Mouse (Mus musculus): ENCODE results near the gene Zfp955b. TPM values are rescaled to one million over a fixed set of nuclear protein-coding genes. Genes with fewer than 3 reads are reported as not detected.

Zfp955b gene
- 3.2 TPM for polyA plus RNA-seq (2017; shearing (Covaris generic))

GRCm38 (mm10) chr17:33289039-33289875 is at the start of gene Zfp955b:
TSS of gene Zfp955b (plus strand) at chr17:33289544.

GRCm38 (mm10) chr17:33254530-33255318 is 34.6 kb upstream of the Zfp955b start, which contains the start of gene Zfp955a:
TSS of gene Zfp955a (minus strand) at chr17:33255145.

GRCm38 (mm10) chr17:33264376-33264775 is 25.0 kb upstream of the Zfp955b start, which contains the start of gene Olfr63:
TSS of gene Olfr63 (plus strand) at chr17:33264676.

Other genes starting within 250 kb of the Zfp955b start
- gene 4921501E09Rik, start 221.5 kb upstream of the Zfp955b start, polyA plus RNA-seq (2017; shearing (Covaris generic)), result not detected
- 0.74 TPM for gene Zfp563, start 200.2 kb upstream of the Zfp955b start, polyA plus RNA-seq (2017; shearing (Covaris generic))
- gene Morc2b, start 149.9 kb upstream of the Zfp955b start, polyA plus RNA-seq (2017; shearing (Covaris generic)), result 0.20 TPM
- not detected for gene Olfr55, start 121.1 kb upstream of the Zfp955b start, polyA plus RNA-seq (2017; shearing (Covaris generic))
- gene Olfr239, start 98.2 kb upstream of the Zfp955b start, polyA plus RNA-seq (2017; shearing (Covaris generic)), result not detected
- gene Olfr1564, start 67.9 kb upstream of the Zfp955b start, polyA plus RNA-seq (2017; shearing (Covaris generic)), result not detected
- gene Zfp955a, start 34.4 kb upstream of the Zfp955b start, polyA plus RNA-seq (2017; shearing (Covaris generic)), result 8.4 TPM
- not detected for gene Olfr63, start 24.9 kb upstream of the Zfp955b start, polyA plus RNA-seq (2017; shearing (Covaris generic))
- gene Zfp81, start 69.3 kb downstream of the Zfp955b start, polyA plus RNA-seq (2017; shearing (Covaris generic)), result 7.6 TPM
- gene Zfp101, start 105.1 kb downstream of the Zfp955b start, polyA plus RNA-seq (2017; shearing (Covaris generic)), result 6.4 TPM
- not detected for gene Actl9, start 143.4 kb downstream of the Zfp955b start, polyA plus RNA-seq (2017; shearing (Covaris generic))
- gene Adamts10, start 234.7 kb downstream of the Zfp955b start, polyA plus RNA-seq (2017; shearing (Covaris generic)), result 104 TPM